Mouse (Mus musculus) lung, embryonic 14.5 days (tissue): ENCODE results near the gene Psat1. TPM values are rescaled to one million over a fixed set of nuclear protein-coding genes. Genes with fewer than 3 reads are reported as not detected.

Experiments
- ATAC-seq: fragments of 200-750 bp; cut with Nextera tagmentation; 2 replicates; pipeline ENCODE4 v1.8.0; 2017; ENCODE audit warnings: mild to moderate bottlenecking, moderate TSS enrichment, moderate library complexity; ENCODE audit not compliant: insufficient read depth
- DNase-seq: peaks from one replicate; pipeline ENCODE4 v3.0.0-alpha.2; 2015
- H3K27ac ChIP-seq: fragments of 300-500 bp; sonication (generic); 2 replicates; pipeline ENCODE4 v1.5.1; 2014; ENCODE audit warnings: low read depth, mild to moderate bottlenecking, moderate library complexity
- H3K27me3 ChIP-seq: fragments of 300-500 bp; sonication (generic); 2 replicates; pipeline ENCODE4 v1.6.1; 2014; ENCODE audit warnings: low read length, control low read depth; ENCODE audit not compliant: insufficient read depth
- H3K36me3 ChIP-seq: fragments of 300-500 bp; sonication (generic); 2 replicates; pipeline ENCODE4 v1.6.1; 2014; ENCODE audit warnings: control low read depth; ENCODE audit not compliant: insufficient read depth
- H3K4me1 ChIP-seq: fragments of 300-500 bp; sonication (generic); 2 replicates; pipeline ENCODE4 v1.6.1; 2014; ENCODE audit warnings: antibody characterized with exemption, control low read depth; ENCODE audit not compliant: insufficient read depth
- H3K4me2 ChIP-seq: fragments of 300-500 bp; sonication (generic); 2 replicates; pipeline ENCODE4 v1.6.1; 2014; ENCODE audit warnings: mild to moderate bottlenecking
- H3K4me3 ChIP-seq: fragments of 300-500 bp; sonication (generic); 2 replicates; pipeline ENCODE4 v1.5.1; 2014; ENCODE audit warnings: low read depth, low read length
- H3K9ac ChIP-seq: fragments of 300-500 bp; sonication (generic); 2 replicates; pipeline ENCODE4 v1.6.1; 2014
- H3K9me3 ChIP-seq: fragments of 300-500 bp; sonication (generic); 2 replicates; pipeline ENCODE4 v1.6.1; 2016; ENCODE audit warnings: low read depth, low read length, control low read depth
- CTCF ChIP-seq: IDR thresholded peaks from 2 replicates; pipeline ENCODE4 v1.5.1; 2016; ENCODE audit warnings: antibody characterized with exemption, low read depth
- WGBS: fragments of 180-500 bp; shearing (Covaris S2); extraction: QIAGEN DNeasy Blood & Tissue Kit; methylation state at CpG from one replicate; pipeline ENCODE4 v1.1.7; 2014; 5-methylcytosine and 5-hydroxymethylcytosine counted together
- polyA plus RNA-seq: library from polyadenylated mRNA; unstranded; fragments of >200 nt; fragmentation: Nextera tagmentation; extraction: Ambion mirVana; gene quantifications from 2 replicates; pipeline ENCODE4 v1.2.1, GENCODE M21; 2014

Psat1 gene
- polyA plus RNA-seq, 1 experiment from 2014 or later = 209 TPM

- no peak overlapping the region for H3K9ac ChIP-seq
- no peak overlapping the region for H3K4me2 ChIP-seq
- H3K27ac ChIP-seq = no peak overlapping the region
- ATAC-seq (no peak), DNase-seq (no peak)
- H3K9me3 ChIP-seq = no peaks in the 10 kb centered on the region
- peaks cover 90% of the 10 kb centered on the region for H3K36me3 ChIP-seq
- H3K4me1 ChIP-seq = no peaks in the 10 kb centered on the region
- TF ChIP-seq CTCF = no peak
- H3K27me3 ChIP-seq = no peaks in the 10 kb centered on the region
- 94% methylated on average over 5 of the region's 5 CpGs for WGBS
- H3K4me3 ChIP-seq = no peak overlapping the region
Measured at GRCm38 (mm10) chr19:15911441-15911840, 35.7 kb downstream of the Psat1 start.

DNA sequence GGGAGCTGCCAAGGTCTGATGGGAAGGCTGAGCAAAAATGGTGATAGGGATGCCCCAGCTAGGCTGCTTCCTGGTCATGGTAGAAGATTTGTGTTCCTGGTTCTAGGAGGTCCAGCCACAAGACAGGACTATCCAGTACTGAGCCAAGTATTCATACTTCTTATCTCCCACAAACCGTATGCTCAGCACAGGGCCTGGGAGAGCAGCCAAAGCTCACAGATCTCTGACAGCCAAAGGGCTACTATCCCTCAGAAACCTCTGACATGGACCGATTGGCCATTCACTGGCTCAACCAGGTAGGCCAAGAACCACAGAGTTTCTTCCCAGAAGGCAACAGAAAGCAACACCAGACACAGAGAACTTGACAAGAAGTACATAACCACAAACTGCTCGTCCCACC, 36.1 kb downstream of the Psat1 start:
- Histone ChIP-seq H3K4me1 (no peaks in the 10 kb centered on the region), H3K27ac (no peak overlapping the region), H3K9ac (no peak overlapping the region), H3K9me3 (no peaks in the 10 kb centered on the region), H3K36me3 (peaks cover 90% of the 10 kb centered on the region), H3K4me2 (no peak overlapping the region), H3K27me3 (no peaks in the 10 kb centered on the region), H3K4me3 (no peak overlapping the region)
- no peak for TF ChIP-seq CTCF
- DNase-seq = no peak
- WGBS = 64% methylated on average over 3 of the region's 3 CpGs
- ATAC-seq = no peak

GRCm38 (mm10) chr19:15910488-15910887, 36.6 kb downstream of the Psat1 start:
- peaks cover 95% of the 10 kb centered on the region for H3K36me3 ChIP-seq
- no peak for DNase-seq
- TF ChIP-seq CTCF = no peak
- WGBS = 76% methylated on average over 1 of the region's 1 CpGs
- H3K9me3 ChIP-seq = no peaks in the 10 kb centered on the region
- H3K9ac ChIP-seq = no peak overlapping the region
- no peak overlapping the region for H3K4me2 ChIP-seq
- H3K27ac ChIP-seq = no peak overlapping the region
- no peaks in the 10 kb centered on the region for H3K27me3 ChIP-seq
- no peaks in the 10 kb centered on the region for H3K4me1 ChIP-seq
- no peak overlapping the region for H3K4me3 ChIP-seq
- no peak for ATAC-seq

DNA sequence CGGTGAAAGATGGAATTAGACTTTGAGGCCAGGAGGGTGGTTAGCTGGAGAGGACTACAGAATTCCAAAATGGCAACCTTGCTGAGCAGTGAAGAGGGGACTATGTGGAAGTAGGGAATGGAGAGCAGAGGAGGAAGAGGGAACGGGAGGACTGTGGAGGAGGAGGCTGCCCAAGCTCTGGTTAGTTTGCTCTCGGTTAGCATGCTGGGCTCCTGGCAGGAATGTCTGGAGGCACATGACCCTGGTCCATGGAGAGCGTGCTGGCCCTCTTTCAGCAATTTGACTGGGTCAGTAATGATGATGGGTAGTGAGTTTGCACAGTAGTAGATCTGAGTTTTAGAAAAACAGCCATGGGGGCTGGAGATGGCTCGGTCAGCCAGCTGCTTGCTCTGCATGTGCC, 39.1 kb downstream of the Psat1 start:
- TF ChIP-seq CTCF = no peak
- peaks cover 81% of the 10 kb centered on the region for H3K36me3 ChIP-seq
- 88% methylated on average over 5 of the region's 5 CpGs for WGBS
- H3K4me1 ChIP-seq = no peaks in the 10 kb centered on the region
- no peak overlapping the region for H3K4me2 ChIP-seq
- no peaks in the 10 kb centered on the region for H3K9me3 ChIP-seq
- no peak overlapping the region for H3K9ac ChIP-seq
- ATAC-seq = no peak
- no peak overlapping the region for H3K4me3 ChIP-seq
- H3K27ac ChIP-seq = no peak overlapping the region
- no peaks in the 10 kb centered on the region for H3K27me3 ChIP-seq
- no peak for DNase-seq

DNA sequence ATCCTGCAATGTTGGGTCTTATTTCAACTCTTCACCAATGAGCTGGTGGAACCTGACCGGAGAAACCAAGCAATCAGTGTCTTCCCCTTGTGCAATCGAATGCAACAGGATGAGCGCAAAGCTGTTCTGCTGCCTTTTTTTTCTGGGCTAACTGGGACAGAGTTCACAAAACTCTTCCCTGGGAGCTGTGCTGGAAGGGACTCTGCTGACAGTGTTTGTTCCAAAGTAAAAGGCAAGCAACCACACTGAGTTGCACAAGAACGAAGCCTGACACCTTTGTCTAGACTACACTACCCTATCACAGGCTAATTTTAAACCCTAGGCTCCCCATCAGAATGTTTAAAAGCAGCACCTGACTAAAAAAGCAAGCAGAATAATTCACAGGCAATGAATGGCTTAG, 42.4 kb downstream of the Psat1 start:
- TF ChIP-seq CTCF = no peak
- H3K4me2 ChIP-seq = no peak overlapping the region
- H3K9ac ChIP-seq = no peak overlapping the region
- WGBS = 89% methylated on average over 4 of the region's 4 CpGs
- no peak overlapping the region for H3K4me3 ChIP-seq
- no peaks in the 10 kb centered on the region for H3K27me3 ChIP-seq
- H3K9me3 ChIP-seq = no peaks in the 10 kb centered on the region
- peak; percentile 5 for DNase-seq
- no peaks in the 10 kb centered on the region for H3K4me1 ChIP-seq
- ATAC-seq = no peak
- peaks cover 50% of the 10 kb centered on the region for H3K36me3 ChIP-seq
- no peak overlapping the region for H3K27ac ChIP-seq

- H3K4me2 ChIP-seq = no peak overlapping the region
- no peaks in the 10 kb centered on the region for H3K27me3 ChIP-seq
- DNase-seq (no peak), ATAC-seq (no peak)
- no peak for TF ChIP-seq CTCF
- no peaks in the 10 kb centered on the region for H3K9me3 ChIP-seq
- H3K27ac ChIP-seq = no peak overlapping the region
- 58% methylated on average over 20 of the region's 20 CpGs for WGBS
- peaks cover 41% of the 10 kb centered on the region for H3K36me3 ChIP-seq
- H3K4me1 ChIP-seq = no peaks in the 10 kb centered on the region
- no peak overlapping the region for H3K4me3 ChIP-seq
- no peak overlapping the region for H3K9ac ChIP-seq
Measured at GRCm38 (mm10) chr19:15903508-15904480, 43.3 kb downstream of the Psat1 start.

- no peak for TF ChIP-seq CTCF
- H3K4me1 ChIP-seq = no peaks in the 10 kb centered on the region
- H3K9ac ChIP-seq = no peak overlapping the region
- DNase-seq (no peak), ATAC-seq (no peak)
- no peaks in the 10 kb centered on the region for H3K27me3 ChIP-seq
- H3K9me3 ChIP-seq = no peaks in the 10 kb centered on the region
- no peaks in the 10 kb centered on the region for H3K36me3 ChIP-seq
- H3K27ac ChIP-seq = no peak overlapping the region
- WGBS = 77% methylated on average over 3 of the region's 3 CpGs
- H3K4me3 ChIP-seq = no peak overlapping the region
- H3K4me2 ChIP-seq = no peak overlapping the region
Measured at GRCm38 (mm10) chr19:15895681-15896080, 51.5 kb downstream of the Psat1 start.
